Mouse (Mus musculus): Measurements from ENCODE around the gene Bmp2k.

DNA sequence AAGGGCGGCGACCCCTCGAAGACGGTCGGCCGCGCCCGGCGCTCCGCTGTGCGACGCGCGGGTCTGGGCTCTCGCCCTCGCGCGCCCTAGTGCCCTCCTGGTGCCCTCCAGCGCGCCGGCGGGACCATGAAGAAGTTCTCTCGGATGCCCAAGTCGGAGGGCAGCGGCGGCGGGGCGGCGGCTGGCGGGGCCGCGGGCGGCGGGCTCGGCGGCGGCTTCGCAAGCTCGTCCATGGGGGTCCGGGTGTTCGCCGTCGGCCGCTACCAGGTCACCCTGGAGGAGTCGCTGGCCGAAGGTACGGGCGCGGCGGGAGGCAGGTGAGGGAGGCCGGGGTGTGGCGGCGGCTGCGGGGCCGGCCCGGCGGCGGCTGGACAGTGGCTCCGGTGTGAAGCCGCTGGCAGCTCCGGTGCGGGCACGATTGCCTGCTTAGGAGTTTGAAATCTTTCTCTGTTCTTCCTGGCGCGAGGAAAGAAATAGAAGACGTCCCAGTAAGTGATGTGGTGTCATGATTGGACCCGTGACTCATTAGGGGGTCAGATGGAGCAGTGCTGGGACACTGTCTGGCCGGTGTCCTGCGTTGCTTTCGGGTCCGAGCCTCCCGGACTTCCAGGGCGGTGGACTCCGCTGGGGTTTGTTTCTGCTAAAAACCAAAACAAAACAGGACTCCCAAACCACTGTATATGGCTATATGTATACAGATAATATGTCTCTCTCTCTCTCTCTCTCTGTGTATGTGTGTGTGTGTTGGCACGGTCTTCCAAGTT lies 495 bp downstream of the Bmp2k start:
- TF ChIP-seq CTCF (IDR thresholded peaks at IDR 0.05; ENCODE audit: control insufficient read depth, insufficient read depth, insufficient read length): no peak
- TF ChIP-seq CEBPB (IDR thresholded peaks at IDR 0.05; ENCODE audit: low read depth): no peak
- no peak for TF ChIP-seq MAX (IDR thresholded peaks at IDR 0.05)

All from C2C12 (cell line).